Mouse (Mus musculus): ENCODE results near the gene Snrnp27. TPM values are rescaled to one million over a fixed set of nuclear protein-coding genes. Genes with fewer than 3 reads are reported as not detected.

Gene Snrnp27
- total RNA-seq, 2 experiments from 2014 or later, result 57.8 to 62.2 TPM

Other genes with a start within 250 kb of the Snrnp27 start
- gene C87436, start 246.1 kb downstream of the Snrnp27 start, total RNA-seq (2021), result 10 to 100 TPM; 16.1 to 17.4 TPM
- 100 to 1,000 TPM; 187 to 192 TPM for gene Pcbp1, start 158.2 kb downstream of the Snrnp27 start, total RNA-seq (2021)
- gene Asprv1, start 56.4 kb downstream of the Snrnp27 start, total RNA-seq (2021), result 1 to 10 TPM; 1.4 to 1.5 TPM
- 10 to 100 TPM; 19.2 to 21.2 TPM for gene Mxd1, start 15.4 kb downstream of the Snrnp27 start, total RNA-seq (2021)
- 10 to 100 TPM; 29.7 to 35.8 TPM for gene Gmcl1, start 48.9 kb upstream of the Snrnp27 start, total RNA-seq (2021)
- 1 to 10 TPM; 4.8 to 6.2 TPM for gene Anxa4, start 109.1 kb upstream of the Snrnp27 start, total RNA-seq (2021)
- gene Aak1, start 165.0 kb upstream of the Snrnp27 start, total RNA-seq (2021), result 100 to 1,000 TPM; 399 to 433 TPM